Mouse (Mus musculus): ENCODE results near the gene Tbc1d22b. TPM values are rescaled to one million over a fixed set of nuclear protein-coding genes. Genes with fewer than 3 reads are reported as not detected.
"Not testable (repeated sequence)": the region's sequence is repeated elsewhere in the genome, so short reads cannot be mapped to it uniquely, and the experiment has no call there.

Gene Tbc1d22b
- polyA plus RNA-seq, 1 experiment = 26.0 TPM

DNA sequence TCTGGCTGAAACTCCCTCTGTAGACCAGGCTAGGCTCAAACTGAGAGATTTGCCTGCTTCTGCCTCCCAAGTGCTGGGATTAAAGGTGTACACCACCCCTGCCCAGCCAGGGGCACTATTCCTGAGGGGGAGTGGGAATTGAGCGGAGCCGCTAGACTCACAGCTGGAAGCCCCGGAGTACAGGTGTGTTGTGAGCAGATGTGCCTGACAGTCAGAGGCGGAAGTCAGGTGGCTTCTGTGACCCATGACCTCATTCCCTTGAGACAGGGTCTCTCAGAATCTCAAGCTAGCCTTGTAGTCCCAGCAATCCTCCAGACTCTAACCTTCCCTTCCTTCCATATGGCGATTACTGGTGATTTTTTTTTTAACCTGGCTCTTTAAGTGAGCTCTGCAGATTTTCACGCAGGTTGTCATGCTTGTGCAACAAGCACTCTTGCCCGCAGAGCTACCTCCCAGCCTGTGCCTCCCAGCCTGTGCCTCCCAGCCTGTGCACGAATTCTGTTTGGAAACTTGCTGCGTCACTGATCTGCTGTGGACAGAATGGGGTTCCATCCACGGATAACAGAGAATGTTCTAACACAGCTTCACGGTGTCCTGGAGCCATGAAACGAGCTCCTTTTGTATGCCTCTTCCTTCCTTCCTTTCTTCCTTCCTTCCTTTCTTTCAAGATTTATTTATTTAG lies 40.5 kb upstream of the Tbc1d22b start:
- Histone ChIP-seq H3K4me1 (ENCODE audit: control insufficient read depth, insufficient read depth, low read length) (peaks cover under 1% of the 10 kb centered on the region), H3K4me3 (ENCODE audit: control insufficient read depth, low read depth, low read length) (no peak overlapping the region), H3K36me3 (ENCODE audit: control insufficient read depth, insufficient read depth, low read length) (no peaks in the 10 kb centered on the region), H3K27me3 (ENCODE audit: control insufficient read depth, insufficient read depth, low read length) (no peaks in the 10 kb centered on the region), H3K27ac (ENCODE audit: control insufficient read depth, insufficient read depth, low read depth, low read length) (no peak overlapping the region)
- no peak for TF ChIP-seq POLR2A (IDR thresholded peaks at IDR 0.05; ENCODE audit: control insufficient read depth, low read depth, low read length)

DNA sequence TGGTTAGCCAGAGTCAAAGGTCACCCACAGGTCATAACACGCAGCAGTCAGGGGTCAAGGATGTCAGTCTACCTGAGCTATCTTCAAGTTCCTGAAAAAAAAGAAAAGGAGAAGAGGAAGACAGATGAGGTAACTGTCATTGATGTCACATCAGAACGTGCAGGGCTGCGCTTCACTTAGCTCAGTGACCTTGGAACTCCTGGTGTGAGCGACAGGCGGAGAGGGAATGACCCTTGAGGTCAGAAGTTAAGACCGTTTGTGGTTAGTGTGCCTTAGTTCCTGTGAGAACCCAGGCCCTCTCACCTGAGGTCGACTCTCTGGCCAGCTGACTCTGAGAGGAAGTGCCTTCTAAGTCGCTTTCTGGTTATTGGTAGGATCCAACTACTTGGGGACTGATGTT lies 38.9 kb upstream of the Tbc1d22b start:
- peaks cover 4% of the 10 kb centered on the region for H3K4me1 ChIP-seq (ENCODE audit: control insufficient read depth, insufficient read depth, low read length)
- TF ChIP-seq CTCF (IDR thresholded peaks at IDR 0.05; ENCODE audit: control insufficient read depth, insufficient read depth, insufficient replicate concordance, low read depth, low read length) = no peak
- TF ChIP-seq POLR2A (IDR thresholded peaks at IDR 0.05; ENCODE audit: control insufficient read depth, low read depth, low read length) = no peak
- no peaks in the 10 kb centered on the region for H3K36me3 ChIP-seq (ENCODE audit: control insufficient read depth, insufficient read depth, low read length)
- no peak overlapping the region for H3K4me3 ChIP-seq (ENCODE audit: control insufficient read depth, low read depth, low read length)
- H3K27me3 ChIP-seq (ENCODE audit: control insufficient read depth, insufficient read depth, low read length) = no peaks in the 10 kb centered on the region
- H3K27ac ChIP-seq (ENCODE audit: control insufficient read depth, insufficient read depth, low read depth, low read length) = no peak overlapping the region

DNA sequence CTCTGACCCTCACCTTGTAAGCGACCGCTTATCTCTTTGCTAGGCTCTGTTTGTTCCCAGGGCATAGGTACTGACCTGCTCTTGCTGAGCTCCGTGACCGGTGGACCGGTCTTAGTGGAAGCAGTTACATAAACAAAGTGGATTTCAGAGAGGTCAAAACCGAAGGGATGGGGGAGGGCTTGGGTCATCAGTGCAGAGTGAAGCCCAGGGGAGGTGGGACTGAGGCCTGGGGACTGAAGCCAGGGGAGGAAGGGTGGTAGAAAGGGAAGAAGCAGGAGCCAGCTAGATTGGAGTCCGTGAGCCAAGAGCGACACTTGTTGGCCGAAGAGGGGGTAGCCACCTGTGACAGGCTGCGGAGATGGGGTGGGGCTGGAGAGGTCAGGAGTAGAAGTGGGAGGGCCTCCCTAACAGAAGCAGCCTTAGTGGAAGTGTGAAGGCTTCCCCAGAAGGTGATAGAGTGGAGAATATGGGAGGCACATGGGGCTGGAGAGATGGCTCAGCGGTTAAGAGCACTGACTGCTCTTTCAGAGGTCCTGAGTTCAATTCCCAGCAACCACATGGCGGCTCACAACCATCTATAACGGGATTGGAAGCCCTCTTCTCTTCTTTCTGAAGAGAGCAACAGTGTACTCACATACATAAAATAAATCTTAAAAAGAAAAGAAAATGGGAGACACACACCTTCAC lies 36.4 kb upstream of the Tbc1d22b start:
- H3K4me3 ChIP-seq (ENCODE audit: control insufficient read depth, low read depth, low read length) = no peak overlapping the region
- no peaks in the 10 kb centered on the region for H3K36me3 ChIP-seq (ENCODE audit: control insufficient read depth, insufficient read depth, low read length)
- no peak overlapping the region for H3K27ac ChIP-seq (ENCODE audit: control insufficient read depth, insufficient read depth, low read depth, low read length)
- peaks cover 4% of the 10 kb centered on the region for H3K4me1 ChIP-seq (ENCODE audit: control insufficient read depth, insufficient read depth, low read length)
- peak; percentile 50; the same call in 1 of the 2 replicates for TF ChIP-seq CTCF (IDR thresholded peaks at IDR 0.05; ENCODE audit: control insufficient read depth, insufficient read depth, insufficient replicate concordance, low read depth, low read length)
- TF ChIP-seq POLR2A (IDR thresholded peaks at IDR 0.05; ENCODE audit: control insufficient read depth, low read depth, low read length) = no peak
- H3K27me3 ChIP-seq (ENCODE audit: control insufficient read depth, insufficient read depth, low read length) = no peaks in the 10 kb centered on the region

DNA sequence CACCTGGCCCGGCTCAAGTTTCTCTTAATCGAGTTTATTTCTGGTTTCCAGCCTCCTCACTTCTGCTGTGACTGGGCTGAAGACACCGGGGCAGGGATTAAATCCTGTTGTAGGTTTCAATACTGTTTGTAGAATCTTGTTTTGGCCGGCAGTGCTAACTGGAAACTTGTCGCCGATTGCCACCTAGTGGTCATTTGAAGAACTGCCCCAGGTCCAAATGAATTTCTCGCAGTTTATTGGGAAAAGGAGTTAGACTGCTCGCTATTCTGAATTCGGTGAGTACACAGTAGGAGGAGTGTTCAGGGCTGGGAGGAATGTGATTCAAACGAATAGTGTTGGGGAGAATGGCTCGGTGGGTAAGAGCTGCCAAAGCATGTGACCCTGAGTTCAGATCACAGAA lies 35.1 kb upstream of the Tbc1d22b start:
- TF ChIP-seq POLR2A (IDR thresholded peaks at IDR 0.05; ENCODE audit: control insufficient read depth, low read depth, low read length) (no peak), CTCF (IDR thresholded peaks at IDR 0.05; ENCODE audit: control insufficient read depth, insufficient read depth, insufficient replicate concordance, low read depth, low read length) (peak; percentile 31; the same call in 1 of the 2 replicates)
- H3K27ac ChIP-seq (ENCODE audit: control insufficient read depth, insufficient read depth, low read depth, low read length) = no peak overlapping the region
- H3K36me3 ChIP-seq (ENCODE audit: control insufficient read depth, insufficient read depth, low read length) = no peaks in the 10 kb centered on the region

DNA sequence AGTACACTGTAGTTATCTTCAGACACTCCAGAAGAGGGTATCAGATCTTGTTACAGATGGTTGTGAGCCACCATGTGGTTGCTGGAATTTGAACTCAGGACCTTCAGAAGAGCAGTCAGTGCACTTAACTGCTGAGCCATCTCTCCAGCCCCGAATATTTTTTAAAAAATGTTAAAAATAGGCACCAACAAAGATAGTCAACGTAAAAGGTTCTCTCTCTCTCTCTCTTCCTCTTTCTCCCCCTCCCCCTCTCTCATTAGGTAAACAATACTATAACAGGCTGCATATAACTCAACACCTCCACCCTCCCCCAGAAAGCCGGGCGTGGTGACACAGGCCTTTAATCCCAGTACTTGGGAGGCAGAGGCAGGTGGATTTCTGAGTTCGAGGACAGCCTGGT lies 30.9 kb upstream of the Tbc1d22b start:
- H3K4me3 ChIP-seq (ENCODE audit: control insufficient read depth, low read depth, low read length); H3K36me3 ChIP-seq (ENCODE audit: control insufficient read depth, insufficient read depth, low read length); H3K4me1 ChIP-seq (ENCODE audit: control insufficient read depth, insufficient read depth, low read length): not testable (repeated sequence)

More for the DNA sequence above, 35.1 kb upstream of the Tbc1d22b start:
- Histone ChIP-seq H3K4me1 (ENCODE audit: control insufficient read depth, insufficient read depth, low read length) (peaks cover 7% of the 10 kb centered on the region), H3K4me3 (ENCODE audit: control insufficient read depth, low read depth, low read length) (no peak overlapping the region), H3K27me3 (ENCODE audit: control insufficient read depth, insufficient read depth, low read length) (no peaks in the 10 kb centered on the region)

DNA sequence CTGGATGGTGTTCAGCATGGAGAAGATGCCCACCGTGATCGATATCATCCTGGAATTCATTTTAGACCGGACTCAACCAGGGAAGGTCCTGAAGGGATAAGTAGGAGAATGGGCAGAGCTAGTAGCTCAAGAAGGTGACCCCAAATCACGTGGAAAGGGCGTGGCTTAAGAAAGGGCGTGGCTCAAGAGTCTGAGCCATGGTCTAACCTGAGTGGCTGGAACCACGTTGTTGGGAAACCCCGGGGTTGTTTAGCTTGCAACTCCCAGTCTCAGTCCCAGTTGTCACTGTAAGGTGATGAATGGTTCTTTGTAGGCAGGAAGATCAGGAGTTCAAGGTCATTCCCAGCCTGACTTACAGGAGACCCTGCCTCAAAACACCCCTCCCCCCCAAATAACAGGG lies 29.9 kb upstream of the Tbc1d22b start:
- H3K4me1 ChIP-seq (ENCODE audit: control insufficient read depth, insufficient read depth, low read length) = peaks cover 3% of the 10 kb centered on the region; the same call in 1 of the 2 replicates
- no peak overlapping the region for H3K27ac ChIP-seq (ENCODE audit: control insufficient read depth, insufficient read depth, low read depth, low read length)
- H3K27me3 ChIP-seq (ENCODE audit: control insufficient read depth, insufficient read depth, low read length) = no peaks in the 10 kb centered on the region
- no peak overlapping the region for H3K4me3 ChIP-seq (ENCODE audit: control insufficient read depth, low read depth, low read length)
- H3K36me3 ChIP-seq (ENCODE audit: control insufficient read depth, insufficient read depth, low read length) = no peaks in the 10 kb centered on the region
- no peak for TF ChIP-seq POLR2A (IDR thresholded peaks at IDR 0.05; ENCODE audit: control insufficient read depth, low read depth, low read length)
- no peak for TF ChIP-seq CTCF (IDR thresholded peaks at IDR 0.05; ENCODE audit: control insufficient read depth, insufficient read depth, insufficient replicate concordance, low read depth, low read length)

More for the DNA sequence above, 30.9 kb upstream of the Tbc1d22b start:
- H3K27me3 ChIP-seq (ENCODE audit: control insufficient read depth, insufficient read depth, low read length); H3K27ac ChIP-seq (ENCODE audit: control insufficient read depth, insufficient read depth, low read depth, low read length): not testable (repeated sequence)

DNA sequence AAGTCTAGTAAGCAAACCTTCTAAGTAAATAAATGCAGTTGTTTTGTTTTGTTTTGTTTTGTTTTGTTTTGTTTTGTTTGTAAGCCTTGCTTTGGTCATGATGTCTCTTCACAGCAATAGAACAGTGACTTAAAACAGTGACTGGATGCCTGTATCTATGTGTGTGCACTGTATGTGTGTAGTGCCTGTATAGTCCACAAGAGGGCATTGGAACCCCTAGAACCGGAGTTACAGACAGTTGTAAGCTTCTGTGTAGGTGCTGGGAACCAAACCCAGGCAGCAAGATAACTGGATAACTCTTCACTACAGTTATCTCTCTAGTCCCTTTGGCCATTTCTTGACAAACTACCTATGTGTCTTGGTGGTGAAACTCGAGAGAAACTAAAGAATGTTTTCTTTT lies 24.0 kb upstream of the Tbc1d22b start:
- H3K36me3 ChIP-seq (ENCODE audit: control insufficient read depth, insufficient read depth, low read length) = no peaks in the 10 kb centered on the region
- no peaks in the 10 kb centered on the region for H3K4me1 ChIP-seq (ENCODE audit: control insufficient read depth, insufficient read depth, low read length)
- H3K27me3 ChIP-seq (ENCODE audit: control insufficient read depth, insufficient read depth, low read length) = no peaks in the 10 kb centered on the region
- H3K4me3 ChIP-seq (ENCODE audit: control insufficient read depth, low read depth, low read length) = no peak overlapping the region
- no peak for TF ChIP-seq CTCF (IDR thresholded peaks at IDR 0.05; ENCODE audit: control insufficient read depth, insufficient read depth, insufficient replicate concordance, low read depth, low read length)
- no peak for TF ChIP-seq POLR2A (IDR thresholded peaks at IDR 0.05; ENCODE audit: control insufficient read depth, low read depth, low read length)
- no peak overlapping the region for H3K27ac ChIP-seq (ENCODE audit: control insufficient read depth, insufficient read depth, low read depth, low read length)

Data from testis, adult 2 months (tissue).